Mouse (Mus musculus) frontal cortex, postnatal 25 days (tissue): ENCODE results near the gene Relch.

Source experiments
- DNase-seq, 2 experiments: peaks; one replicate each; pipeline ENCODE4 v3.0.0; 2022; ENCODE audit warnings: low spot score in 2 of 2

The Relch gene

DNA sequence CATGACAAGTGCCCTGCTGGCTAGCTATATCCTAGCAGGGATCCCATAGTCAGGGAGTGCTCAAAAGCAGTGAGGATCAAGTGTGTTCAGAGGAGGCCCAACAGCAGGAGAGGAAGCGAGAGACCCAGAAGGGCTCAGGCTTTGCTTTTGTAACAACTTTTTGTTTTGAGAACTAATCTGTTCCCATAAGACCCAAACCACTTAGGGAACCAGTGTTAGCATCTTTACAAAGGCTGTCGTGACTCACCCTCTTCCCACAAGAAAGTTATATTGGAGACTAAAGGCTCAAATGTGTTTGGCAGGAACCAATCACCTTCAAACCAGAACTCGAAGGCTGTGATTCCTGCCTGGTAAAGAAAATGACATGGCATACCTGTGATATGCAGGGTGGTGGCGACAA is 132.0 kb downstream of the Relch start:
- DNase-seq: no peak

DNA sequence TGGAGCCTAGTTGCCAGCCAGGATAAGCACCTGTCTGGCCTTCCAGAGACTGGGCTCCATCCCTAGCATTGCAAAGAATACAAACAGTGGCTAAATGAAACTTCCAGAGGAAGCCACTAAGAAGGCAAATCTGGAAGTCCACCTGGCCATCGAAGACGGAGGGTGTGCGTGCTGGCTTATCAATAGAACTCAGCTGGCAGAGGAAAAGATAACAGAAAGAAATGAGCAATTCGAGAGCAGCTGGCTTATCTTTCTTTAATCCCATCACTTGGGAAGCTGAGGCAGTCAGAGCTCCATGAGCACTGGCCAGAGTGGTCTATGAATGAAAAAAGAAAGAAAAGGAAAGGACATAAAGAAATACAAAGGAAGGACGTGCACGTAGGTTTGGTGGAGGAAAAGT is 136.9 kb downstream of the Relch start:
- no peak for DNase-seq

DNA sequence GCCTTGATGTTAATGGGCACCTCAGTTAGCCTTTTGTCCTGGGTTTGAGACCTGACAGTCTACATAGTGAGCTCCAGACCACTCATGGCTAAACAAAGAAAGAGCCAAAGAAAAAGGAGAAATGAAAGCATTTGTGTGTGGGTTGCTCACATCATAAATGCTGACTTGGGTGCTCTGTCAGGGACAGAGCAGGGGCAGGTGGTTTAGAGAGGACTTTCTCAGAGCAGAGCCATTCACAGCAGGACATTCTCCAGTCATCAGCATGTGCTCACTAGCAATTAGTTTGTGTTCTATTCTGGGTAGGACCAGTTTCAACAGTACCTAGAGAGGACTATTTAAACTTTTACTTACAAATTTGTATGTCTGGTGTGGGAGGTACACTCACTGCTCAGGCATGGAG is 137.6 kb downstream of the Relch start:
- no peak for DNase-seq

DNA sequence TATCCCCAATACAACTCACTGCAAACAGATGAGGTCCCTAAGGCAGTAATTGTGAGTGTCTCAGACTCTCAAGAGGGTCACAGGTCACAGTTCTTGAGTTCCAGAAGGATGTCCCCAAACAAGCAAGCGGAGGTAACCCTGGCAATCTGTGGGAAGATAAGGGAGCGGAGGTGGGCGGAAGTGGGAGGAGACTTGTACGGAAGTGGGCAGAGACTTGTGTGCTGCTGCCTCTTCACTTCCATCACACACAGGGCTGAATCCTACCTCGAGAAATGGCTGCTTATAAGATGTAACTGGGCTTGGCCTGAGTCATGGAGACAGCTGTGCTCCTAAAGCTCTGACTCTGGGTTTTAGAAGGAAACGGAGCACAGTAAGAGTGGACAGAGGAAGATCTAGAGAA is 139.3 kb downstream of the Relch start:
- no peak for DNase-seq

DNA sequence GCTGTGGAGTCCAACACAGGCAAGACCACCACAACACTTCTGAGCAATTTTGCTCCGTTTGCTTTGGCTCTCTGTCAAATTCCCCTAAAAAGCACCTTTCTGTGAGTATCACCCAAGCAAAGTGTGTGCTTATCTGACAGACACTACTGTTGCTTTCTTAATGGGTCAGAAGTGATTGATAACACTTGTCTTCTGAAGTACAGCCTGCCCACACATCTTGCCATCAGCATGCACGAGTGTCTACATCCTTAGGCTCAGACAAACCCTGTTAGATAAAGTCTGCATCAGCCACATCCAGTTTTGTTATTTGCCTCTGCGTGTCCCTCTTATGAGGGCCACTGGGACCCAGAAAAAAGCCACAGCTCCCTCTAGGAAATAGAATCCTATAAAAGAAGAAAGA is 140.6 kb downstream of the Relch start:
- no peak for DNase-seq
